In genomic region chr9:46735664-46736067, GRCm38 (mm10) we compare ENCODE assay signal across 8 mouse cellular contexts.
A peak's percentile ranks its signal among the peaks of the same experiment; 100 is the strongest.
DNase-seq lines count a peak whose midpoint lies in the region; ATAC-seq and TF ChIP-seq lines count a peak whose summit lies in the region.

No protein-coding gene starts in this region.

- no peaks in the 10 kb centered on the region for H3K27me3 ChIP-seq in forebrain, embryonic 14.5 days (replicated peaks; ENCODE audit: control insufficient read depth, insufficient read depth, low read length)

- intact Hi-C loops in heart, postnatal 25 days (cut with DNase I): loop anchor here (2.0 to 5.0 kb wide), 4 partner anchors 82 to 973 kb away; no protein-coding TSS in a partner anchor

- no peak overlapping the region for H3K4me2 ChIP-seq in forebrain, embryonic 14.5 days (ENCODE audit: low read length)

- 9% methylated on average over 4 of the region's 4 CpGs for WGBS in forebrain, embryonic 14.5 days
- 6% methylated on average over 4 of the region's 4 CpGs for WGBS in large intestine, adult 2 months
- 5% methylated on average over 4 of the region's 4 CpGs for WGBS in lung, adult 2 months

- no peak overlapping the region for H3K27ac ChIP-seq in ES-E14 (ENCODE audit: insufficient read depth, low read depth, low read length, poor library complexity, severe bottlenecking)
- no peak overlapping the region for H3K27ac ChIP-seq in forebrain, embryonic 14.5 days (ENCODE audit: low read depth, low read length)

- ATAC-seq in cerebellum, adult (ENCODE audit: insufficient number of reproducible peaks, low FRiP score, low TSS enrichment): peak; percentile 72
- ATAC-seq in forebrain, embryonic 14.5 days: peak; percentile 58

- in situ Hi-C loops in ES-E14 (cut with MboI; ENCODE audit: low sequenced_read_pairs in 2 of 2, unreplicated experiment in 2 of 2): no loop called here

- DNase-seq in ES-E14 (ENCODE audit: low read depth, low spot score): peak; percentile 75
- peak; percentile 87 for DNase-seq in forebrain, embryonic 14.5 days (ENCODE audit: low spot score)
- peak; percentile 40 for DNase-seq in heart, postnatal 25 days (ENCODE audit: low spot score)
- peak; percentile 24 for DNase-seq in large intestine, adult 2 months (ENCODE audit: low read depth, low spot score)
- peak; percentile 83 for DNase-seq in lung, adult 2 months
- DNase-seq in ovary, postnatal 36 days (ENCODE audit: low spot score): peak; percentile 78
- DNase-seq in thymus, postnatal 10 days (ENCODE audit: low spot score in 2 of 2): peak; percentile 11 to 57

- no peak for TF ChIP-seq POLR2A in lung, adult 2 months (IDR thresholded peaks at IDR 0.05; ENCODE audit: borderline replicate concordance, extremely low read depth, low read depth, low read length)

- no peaks in the 10 kb centered on the region for H3K9me3 ChIP-seq in ES-E14 (ENCODE audit: control insufficient read depth, insufficient read depth, low read depth, low read length)
- H3K9me3 ChIP-seq in forebrain, embryonic 14.5 days (replicated peaks; ENCODE audit: control insufficient read depth, low read length): no peaks in the 10 kb centered on the region

- no peaks in the 10 kb centered on the region for H3K4me1 ChIP-seq in ES-E14 (ENCODE audit: control insufficient read depth in 2 of 2, insufficient read depth in 2 of 2, low read length in 2 of 2, poor library complexity in 1 of 2)
- peaks cover 15% of the 10 kb centered on the region for H3K4me1 ChIP-seq in forebrain, embryonic 14.5 days (ENCODE audit: control insufficient read depth, insufficient read depth, low read length)
- no peaks in the 10 kb centered on the region for H3K4me1 ChIP-seq in lung, adult 2 months (ENCODE audit: control insufficient read depth, insufficient read depth, low read length)

- no peak overlapping the region for H3K4me3 ChIP-seq in ES-E14 (ENCODE audit: insufficient read depth in 1 of 2, low read depth in 1 of 2, low read length in 2 of 2, poor library complexity in 1 of 2, severe bottlenecking in 1 of 2)
- no peak overlapping the region for H3K4me3 ChIP-seq in forebrain, embryonic 14.5 days (ENCODE audit: low read depth, low read length)
- no peak overlapping the region for H3K4me3 ChIP-seq in lung, adult 2 months (replicated peaks; ENCODE audit: extremely low read depth, low read depth, low read length)

- H3K9ac ChIP-seq in ES-E14 (ENCODE audit: insufficient read depth, low read depth, low read length, poor library complexity, severe bottlenecking): no peak overlapping the region
- H3K9ac ChIP-seq in forebrain, embryonic 14.5 days (ENCODE audit: low read length): no peak overlapping the region

- no peaks in the 10 kb centered on the region for H3K36me3 ChIP-seq in ES-E14 (ENCODE audit: control insufficient read depth, insufficient read depth, low read length, poor library complexity, severe bottlenecking)
- H3K36me3 ChIP-seq in forebrain, embryonic 14.5 days (ENCODE audit: control insufficient read depth, insufficient read depth, low read length): no peaks in the 10 kb centered on the region

- peak; percentile 90 for TF ChIP-seq CTCF in lung, adult 2 months (IDR thresholded peaks at IDR 0.05; ENCODE audit: insufficient read depth, low read length)

TF ChIP-seq in ES-E14, 5 proteins besides CTCF, POLR2A, EP300 and RAD21:
- TF ChIP-seq MAFK (IDR thresholded peaks at IDR 0.05; ENCODE audit: insufficient read depth, low read depth, low read length): 0 out of 2 replicates have a peak, but pooled peaks have one; percentile 6
- TF ChIP-seq HCFC1 (IDR thresholded peaks at IDR 0.05; ENCODE audit: borderline replicate concordance, insufficient read depth, low read length): no peak
- no peak for TF ChIP-seq ZNF384 (IDR thresholded peaks at IDR 0.05; ENCODE audit: low read depth, low read length)
- TF ChIP-seq CHD2 (IDR thresholded peaks at IDR 0.05; ENCODE audit: low read depth, low read length): no peak
- peak; percentile 75; the same call in 1 of the 2 replicates for TF ChIP-seq ZC3H11A (IDR thresholded peaks at IDR 0.05; ENCODE audit: borderline replicate concordance, low read depth, low read length)

Comparison
In these comparisons a context has a peak if more than half of its experiments do, and no peak if none do; other contexts are left out.
1. DNase-seq: peak in every context shown above with its lines; median percentile 87 in forebrain, embryonic 14.5 days; 83 in lung, adult 2 months; 78 in ovary, postnatal 36 days; 75 in ES-E14; 40 in heart, postnatal 25 days; 34 in thymus, postnatal 10 days; 24 in large intestine, adult 2 months.